Mouse (Mus musculus) ES-Bruce4 (cell line): ENCODE measurements at regions not wholly inside any gene's neighbourhood (a gene's known extent, or its start where the extent isn't known, plus 50 kb on each side); places are given as distances from the start of the nearest gene placed in this dataset.

Source experiments
- H3K27ac ChIP-seq: 2 replicates; pipeline ENCODE4 v1.5.1; 2012; ENCODE audit warnings: low read length, inconsistent platforms; ENCODE audit not compliant: insufficient read depth
- H3K27me3 ChIP-seq: 2 replicates; pipeline ENCODE4 v1.6.1; 2012; ENCODE audit warnings: mild to moderate bottlenecking, low read length, inconsistent platforms; ENCODE audit not compliant: control insufficient read depth, poor library complexity, insufficient read depth, severe bottlenecking
- H3K36me3 ChIP-seq: 2 replicates; pipeline ENCODE4 v1.6.1; 2012; ENCODE audit warnings: inconsistent platforms, mild to moderate bottlenecking, low read length, moderate library complexity; ENCODE audit not compliant: control insufficient read depth, poor library complexity, insufficient read depth, severe bottlenecking
- H3K4me1 ChIP-seq: one replicate; pipeline ENCODE4 v1.8.1; 2011; ENCODE audit warnings: low read length; ENCODE audit not compliant: control insufficient read depth, insufficient read depth
- H3K4me3 ChIP-seq: 2 replicates; pipeline ENCODE4 v1.5.1; 2011; ENCODE audit warnings: low read depth, mild to moderate bottlenecking, low read length
- H3K9ac ChIP-seq: 2 replicates; pipeline ENCODE4 v1.6.1; 2012; ENCODE audit warnings: low read depth, mild to moderate bottlenecking, inconsistent platforms; ENCODE audit not compliant: poor library complexity, severe bottlenecking
- H3K9me3 ChIP-seq: replicated peaks from 2 replicates; pipeline ENCODE4 v1.6.1; 2012; ENCODE audit warnings: mild to moderate bottlenecking, low read length, inconsistent platforms; ENCODE audit not compliant: control insufficient read depth, poor library complexity, insufficient read depth, severe bottlenecking
- CTCF ChIP-seq: IDR thresholded peaks from one replicate; pipeline ENCODE4 v1.8.1; 2011; ENCODE audit warnings: low read depth, low read length
- EP300 ChIP-seq: IDR thresholded peaks from 2 replicates; pipeline ENCODE4 v1.6.1; 2011; ENCODE audit warnings: low read depth, low read length; ENCODE audit not compliant: insufficient read depth
- POLR2A ChIP-seq: IDR thresholded peaks from one replicate; pipeline ENCODE4 v1.8.1; 2011; ENCODE audit warnings: low read length; ENCODE audit not compliant: insufficient read depth

DNA sequence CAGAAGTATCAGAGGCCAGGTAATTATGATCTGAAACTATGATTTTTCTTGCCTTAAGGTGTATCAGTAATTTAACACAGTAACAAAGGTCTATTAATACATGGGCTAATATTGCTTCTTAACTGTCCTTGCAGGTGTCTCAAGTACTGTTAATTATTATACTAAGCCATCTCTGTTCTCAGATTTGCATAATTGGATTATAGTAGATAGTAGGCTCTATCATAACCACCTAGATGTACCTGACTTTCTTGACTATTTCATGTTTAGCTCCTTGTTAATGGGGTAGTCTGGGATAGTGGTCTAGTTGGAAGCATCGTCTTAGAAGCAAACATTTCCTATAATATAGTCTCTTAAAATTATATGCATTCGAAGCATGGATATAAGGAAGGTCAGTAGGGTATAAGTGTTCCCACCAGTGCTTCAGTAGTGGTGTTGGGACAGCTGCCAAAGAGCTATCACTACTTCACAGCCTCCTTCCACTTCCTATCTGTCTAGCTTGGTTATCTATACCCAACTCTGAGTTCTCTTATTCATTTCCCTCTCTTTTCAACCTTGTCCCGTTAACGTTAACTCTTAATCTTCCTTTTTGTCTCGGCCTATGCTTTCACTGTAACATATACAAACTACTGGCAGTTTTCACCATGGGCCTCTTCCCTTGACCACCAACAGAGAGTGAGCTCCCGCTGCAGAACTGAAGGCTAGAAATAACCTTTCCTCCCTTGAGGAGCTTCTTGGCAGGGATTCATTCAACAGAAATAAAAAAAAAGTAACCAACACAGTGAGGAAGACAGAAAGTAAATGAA, 630.9 kb upstream of the Lcorl start:
- H3K27me3 ChIP-seq = no peaks in the 10 kb centered on the region
- no peak overlapping the region for H3K27ac ChIP-seq
- TF ChIP-seq CTCF = no peak
- TF ChIP-seq EP300 = no peak
- TF ChIP-seq POLR2A = no peak
- no peak overlapping the region for H3K9ac ChIP-seq
- no peaks in the 10 kb centered on the region for H3K4me1 ChIP-seq
- H3K4me3 ChIP-seq = no peak overlapping the region
- no peaks in the 10 kb centered on the region for H3K36me3 ChIP-seq
- no peaks in the 10 kb centered on the region for H3K9me3 ChIP-seq

DNA sequence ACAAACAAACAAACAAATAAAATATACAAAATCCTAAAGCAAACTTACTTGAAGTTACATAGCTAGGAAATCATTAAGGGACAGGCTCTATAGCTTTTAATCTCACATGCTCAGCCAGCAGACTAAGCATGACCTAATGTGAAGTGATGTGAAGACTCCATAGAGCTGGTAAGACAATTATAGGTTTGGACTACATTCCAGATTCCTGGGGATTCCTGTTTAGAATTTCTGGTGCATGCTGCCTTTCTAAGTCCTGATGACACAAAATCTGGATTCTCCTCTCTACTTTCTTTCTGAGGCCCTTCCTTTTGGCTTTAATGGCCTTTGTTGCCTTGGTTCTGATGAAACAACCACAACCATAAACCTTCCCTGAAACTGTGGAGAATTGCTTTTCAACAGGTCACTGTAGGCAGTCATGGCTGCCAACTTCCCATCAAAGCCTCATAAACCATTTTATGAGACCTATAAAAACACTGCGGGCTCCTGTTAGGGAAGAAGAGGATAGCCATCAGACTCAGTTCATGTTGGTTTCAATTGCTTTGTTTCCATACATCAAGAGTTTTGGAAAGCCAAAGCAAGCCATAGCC, 629.4 kb upstream of the Lcorl start:
- no peak for TF ChIP-seq POLR2A
- TF ChIP-seq CTCF = no peak
- TF ChIP-seq EP300 = no peak
- Histone ChIP-seq H3K27me3 (no peaks in the 10 kb centered on the region), H3K36me3 (no peaks in the 10 kb centered on the region), H3K27ac (no peak overlapping the region), H3K4me3 (no peak overlapping the region), H3K4me1 (no peaks in the 10 kb centered on the region), H3K9me3 (no peaks in the 10 kb centered on the region), H3K9ac (no peak overlapping the region)

- H3K4me1 ChIP-seq = no peaks in the 10 kb centered on the region
- no peaks in the 10 kb centered on the region for H3K9me3 ChIP-seq
- no peak overlapping the region for H3K4me3 ChIP-seq
- H3K27ac ChIP-seq = no peak overlapping the region
- no peaks in the 10 kb centered on the region for H3K36me3 ChIP-seq
- TF ChIP-seq CTCF = no peak
- no peak for TF ChIP-seq POLR2A
- TF ChIP-seq EP300 = no peak
- H3K9ac ChIP-seq = no peak overlapping the region
- H3K27me3 ChIP-seq = no peaks in the 10 kb centered on the region
Measured at GRCm38 (mm10) chr5:46456356-46456755, 598.9 kb upstream of the Lcorl start.

DNA sequence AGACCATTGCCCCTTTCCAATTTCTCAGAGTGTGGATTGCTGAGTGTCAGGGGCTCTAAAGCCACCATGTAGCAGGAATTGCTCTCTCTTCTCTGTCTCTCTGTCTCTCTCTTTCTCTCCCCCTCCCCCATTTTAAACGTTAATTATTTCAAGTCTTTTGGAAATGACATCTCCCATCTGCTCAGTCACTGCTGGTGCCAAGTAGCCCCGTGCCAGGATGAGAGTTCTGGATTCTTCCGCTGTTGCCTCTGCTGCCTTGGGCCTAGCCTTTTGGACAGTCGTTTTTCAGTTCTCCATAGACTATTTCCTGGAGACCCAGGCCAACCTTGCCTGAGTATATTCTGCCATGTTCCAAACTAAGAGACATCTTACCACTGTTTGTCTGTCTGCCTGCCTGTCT, 590.9 kb upstream of the Lcorl start:
- 0 out of 2 replicates have a peak, but pooled peaks cover 1% of the 10 kb centered on the region for H3K27me3 ChIP-seq
- TF ChIP-seq EP300 = no peak
- no peak for TF ChIP-seq POLR2A
- TF ChIP-seq CTCF = no peak
- no peak overlapping the region for H3K27ac ChIP-seq
- no peak overlapping the region for H3K9ac ChIP-seq
- no peak overlapping the region for H3K4me3 ChIP-seq
- H3K36me3 ChIP-seq = no peaks in the 10 kb centered on the region
- no peaks in the 10 kb centered on the region for H3K9me3 ChIP-seq
- no peaks in the 10 kb centered on the region for H3K4me1 ChIP-seq

GRCm38 (mm10) chr5:46445844-46446243, 588.4 kb upstream of the Lcorl start:
- Histone ChIP-seq H3K9me3 (no peaks in the 10 kb centered on the region), H3K4me1 (no peaks in the 10 kb centered on the region), H3K36me3 (no peaks in the 10 kb centered on the region), H3K4me3 (no peak overlapping the region), H3K27me3 (0 out of 2 replicates have a peak, but pooled peaks cover 1% of the 10 kb centered on the region), H3K9ac (no peak overlapping the region), H3K27ac (no peak overlapping the region)
- TF ChIP-seq EP300 (no peak), CTCF (no peak), POLR2A (no peak)

DNA sequence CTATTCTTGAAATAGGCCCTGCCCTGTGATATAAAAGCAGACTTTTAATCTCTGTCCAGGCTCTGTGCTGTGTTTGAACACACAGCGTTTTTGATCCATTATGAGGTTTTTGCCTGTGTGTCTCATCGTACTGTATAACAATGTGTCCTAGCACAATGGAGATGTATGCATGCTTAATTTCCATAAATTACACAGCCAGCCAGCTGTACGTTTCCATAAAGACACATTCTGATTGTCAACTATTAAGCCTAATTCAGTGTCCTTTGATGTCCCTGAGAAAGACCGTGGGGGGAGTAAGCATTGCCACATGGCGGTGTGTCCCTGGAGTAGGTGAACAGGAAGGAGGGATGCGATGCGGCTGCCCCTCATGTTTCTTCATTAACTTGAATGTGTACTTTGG, 587.7 kb upstream of the Lcorl start:
- Histone ChIP-seq H3K9ac (no peak overlapping the region), H3K27ac (no peak overlapping the region), H3K9me3 (no peaks in the 10 kb centered on the region), H3K27me3 (0 out of 2 replicates have a peak, but pooled peaks cover 1% of the 10 kb centered on the region), H3K4me1 (no peaks in the 10 kb centered on the region), H3K36me3 (no peaks in the 10 kb centered on the region), H3K4me3 (no peak overlapping the region)
- no peak for TF ChIP-seq POLR2A
